Mouse (Mus musculus) myocyte (in vitro differentiated cells): ENCODE measurements at regions not wholly inside any gene's neighbourhood (a gene's known extent, or its start where the extent isn't known, plus 50 kb on each side); places are given as distances from the start of the nearest gene placed in this dataset.

Experiments used
- MAX ChIP-seq: IDR thresholded peaks from one replicate; pipeline ENCODE4 v1.6.1; 2011; ENCODE audit warnings: low read depth, mild to moderate bottlenecking, control low read depth
- MYOG ChIP-seq, 3 experiments: IDR thresholded peaks; one replicate each; pipeline ENCODE4 v1.6.1; 2011; ENCODE audit warnings: control low read depth in 2 of 3, low read depth in 2 of 3, mild to moderate bottlenecking in 2 of 3; ENCODE audit not compliant: insufficient read length in 2 of 3, control insufficient read depth in 1 of 3, insufficient read depth in 1 of 3
- POLR2AphosphoS2 ChIP-seq: IDR thresholded peaks from one replicate; pipeline ENCODE4 v1.6.1; 2011; ENCODE audit warnings: low read depth, control low read depth; ENCODE audit not compliant: insufficient read length

- TF ChIP-seq MYOG (IDR thresholded peaks at IDR 0.05; ENCODE audit: control insufficient read depth in 1 of 3, insufficient read depth in 1 of 3, insufficient read length in 2 of 3, low read depth in 2 of 3) (no peak), POLR2AphosphoS2 (no peak), MAX (no peak)
These were observed 246.6 kb upstream of the Jarid2 start for GRCm38 (mm10) chr13:44482661-44483060.
